14 mouse cellular contexts compared by ENCODE assay signal in genomic region chr19:42384981-42385598, GRCm38 (mm10). TPM values are rescaled to one million over a fixed set of nuclear protein-coding genes. Genes with fewer than 3 reads are reported as not detected.
DNase-seq lines count a peak whose midpoint lies in the region; ATAC-seq lines count a peak whose summit lies in the region.
"Had no signal": no experiment of that assay in that cellular context is flagged by ENCODE, and none has a peak within 500 bp of the region (broad histone marks: within the 10 kb centered on the region; RNA-seq: fewer than 3 reads in every experiment).

No protein-coding gene starts in this region.

- H3K4me1 ChIP-seq in heart, embryonic 11.5 days (ENCODE audit: control insufficient read depth, insufficient read depth, low read length): 0 out of 2 replicates have a peak, but pooled peaks cover 5% of the 10 kb centered on the region
- H3K4me1 ChIP-seq in forebrain, embryonic 16.5 days (replicated peaks; ENCODE audit: control insufficient read depth, insufficient read depth, low read length): peaks cover 22% of the 10 kb centered on the region
- H3K4me1 ChIP-seq in midbrain, embryonic 12.5 days: peaks cover 28% of the 10 kb centered on the region
- H3K4me1 ChIP-seq in kidney, embryonic 15.5 days: peaks cover 11% of the 10 kb centered on the region; the same call in 1 of the 2 replicates
- H3K4me1 ChIP-seq in liver, embryonic 11.5 days (replicated peaks; ENCODE audit: control insufficient read depth, insufficient read depth, low read length): no peaks in the 10 kb centered on the region

- H3K4me3 ChIP-seq in heart, embryonic 11.5 days (ENCODE audit: low read depth, low read length): no peak overlapping the region
- H3K4me3 ChIP-seq in forebrain, embryonic 16.5 days (replicated peaks; ENCODE audit: low read length): no peak overlapping the region
- peak overlapping the region; percentile 5; the same call in 1 of the 2 replicates for H3K4me3 ChIP-seq in midbrain, embryonic 12.5 days
- H3K4me3 ChIP-seq in kidney, embryonic 15.5 days (replicated peaks): no peak overlapping the region
- H3K4me3 ChIP-seq in liver, embryonic 11.5 days (ENCODE audit: low read depth, low read length): no peak overlapping the region
- H3K4me3 ChIP-seq: limb, embryonic 12.5 days had no signal

- intact Hi-C loops in heart, postnatal 10 days (cut with DNase I): no loop called here

- 16% methylated on average over 15 of the region's 15 CpGs for WGBS in heart, embryonic 11.5 days (ENCODE audit: insufficient replicate concordance)
- 6% methylated on average over 15 of the region's 15 CpGs for WGBS in forebrain, embryonic 16.5 days
- 9% methylated on average over 15 of the region's 15 CpGs for WGBS in midbrain, embryonic 12.5 days
- WGBS in kidney, embryonic 15.5 days: 20% methylated on average over 15 of the region's 15 CpGs
- WGBS in liver, embryonic 11.5 days: 25% methylated on average over 15 of the region's 15 CpGs

- no peak overlapping the region for H3K9ac ChIP-seq in heart, embryonic 11.5 days (ENCODE audit: low read depth, low read length)
- peak overlapping the region; percentile 34; the same call in 1 of the 2 replicates for H3K9ac ChIP-seq in forebrain, embryonic 16.5 days (replicated peaks; ENCODE audit: low read depth, low read length)
- no peak overlapping the region for H3K9ac ChIP-seq in midbrain, embryonic 12.5 days (replicated peaks)
- H3K9ac ChIP-seq in kidney, embryonic 15.5 days: no peak overlapping the region
- no peak overlapping the region for H3K9ac ChIP-seq in liver, embryonic 11.5 days (ENCODE audit: low read depth, low read length)
- H3K9ac ChIP-seq: limb, embryonic 12.5 days had no signal

- peaks cover 51% of the 10 kb centered on the region for H3K27me3 ChIP-seq in heart, embryonic 11.5 days (ENCODE audit: control insufficient read depth, insufficient read depth, low read length)
- no peaks in the 10 kb centered on the region; the same call in 1 of the 2 replicates for H3K27me3 ChIP-seq in forebrain, embryonic 16.5 days (replicated peaks; ENCODE audit: control insufficient read depth, insufficient read depth, low read length)
- peaks cover 27% of the 10 kb centered on the region for H3K27me3 ChIP-seq in midbrain, embryonic 12.5 days
- H3K27me3 ChIP-seq in kidney, embryonic 15.5 days: peaks cover 55% of the 10 kb centered on the region
- peaks cover 32% of the 10 kb centered on the region for H3K27me3 ChIP-seq in liver, embryonic 11.5 days (replicated peaks; ENCODE audit: control insufficient read depth, insufficient read depth, low read length)

- no peak for DNase-seq in heart, postnatal 10 days
- no peak for DNase-seq in thymus, postnatal 25 days
- DNase-seq in liver, embryonic 11.5 days (ENCODE audit: low spot score): no peak
- DNase-seq: adrenal gland, postnatal 10 days; B cell, adult 2 months; kidney, adult 9 months; lung, adult 2 months had no signal

- H3K9me3 ChIP-seq in heart, embryonic 11.5 days (replicated peaks; ENCODE audit: control insufficient read depth, low read length): no peaks in the 10 kb centered on the region
- H3K9me3 ChIP-seq in forebrain, embryonic 16.5 days (ENCODE audit: control insufficient read depth, low read length): no peaks in the 10 kb centered on the region
- H3K9me3 ChIP-seq in midbrain, embryonic 12.5 days: no peaks in the 10 kb centered on the region
- H3K9me3 ChIP-seq in kidney, embryonic 15.5 days (replicated peaks): no peaks in the 10 kb centered on the region
- H3K9me3 ChIP-seq in liver, embryonic 11.5 days (ENCODE audit: control insufficient read depth, low read length): no peaks in the 10 kb centered on the region
- H3K9me3 ChIP-seq: limb, embryonic 12.5 days had no signal

- no peaks in the 10 kb centered on the region for H3K36me3 ChIP-seq in heart, embryonic 11.5 days (ENCODE audit: control insufficient read depth, insufficient read depth, low read length)
- H3K36me3 ChIP-seq in forebrain, embryonic 16.5 days (ENCODE audit: control insufficient read depth, insufficient read depth): no peaks in the 10 kb centered on the region
- H3K36me3 ChIP-seq in midbrain, embryonic 12.5 days: no peaks in the 10 kb centered on the region
- H3K36me3 ChIP-seq in kidney, embryonic 15.5 days: no peaks in the 10 kb centered on the region
- no peaks in the 10 kb centered on the region for H3K36me3 ChIP-seq in liver, embryonic 11.5 days (ENCODE audit: control insufficient read depth, insufficient read depth, low read length)
- H3K36me3 ChIP-seq: limb, embryonic 12.5 days had no signal

- ATAC-seq in heart, embryonic 11.5 days (replicated peaks; ENCODE audit: insufficient number of reproducible peaks, low FRiP score, low TSS enrichment): no peak
- ATAC-seq in forebrain, embryonic 16.5 days: peak; percentile 22; the same call in 1 of the 2 replicates
- ATAC-seq in midbrain, embryonic 12.5 days (ENCODE audit: low FRiP score, low read depth): peak; percentile 39; the same call in 1 of the 2 replicates
- no peak for ATAC-seq in kidney, embryonic 15.5 days (replicated peaks; ENCODE audit: low FRiP score)
- ATAC-seq in liver, embryonic 11.5 days (replicated peaks; ENCODE audit: low FRiP score): no peak
- no peak for ATAC-seq in megakaryocyte, adult 5-6 weeks (ENCODE audit: poor library complexity, severe bottlenecking)

- 0 out of 2 replicates have a peak overlapping the region, but pooled peaks have one; percentile 7 for H3K4me2 ChIP-seq in heart, embryonic 11.5 days
- H3K4me2 ChIP-seq in forebrain, embryonic 16.5 days (ENCODE audit: low read length): peak overlapping the region; percentile 34
- peak overlapping the region; percentile 41 for H3K4me2 ChIP-seq in midbrain, embryonic 12.5 days (replicated peaks)
- no peak overlapping the region for H3K4me2 ChIP-seq in kidney, embryonic 15.5 days
- H3K4me2 ChIP-seq in liver, embryonic 11.5 days: no peak overlapping the region
- H3K4me2 ChIP-seq: limb, embryonic 12.5 days had no signal

- no peak overlapping the region for H3K27ac ChIP-seq in heart, embryonic 11.5 days (ENCODE audit: low read depth, low read length)
- H3K27ac ChIP-seq in forebrain, embryonic 16.5 days (ENCODE audit: low read length): no peak overlapping the region
- H3K27ac ChIP-seq in midbrain, embryonic 12.5 days (replicated peaks): no peak overlapping the region
- no peak overlapping the region for H3K27ac ChIP-seq in kidney, embryonic 15.5 days
- H3K27ac ChIP-seq in liver, embryonic 11.5 days (ENCODE audit: low read depth, low read length): no peak overlapping the region
- H3K27ac ChIP-seq: limb, embryonic 12.5 days had no signal

RNA-seq across cellular contexts. Expression of gene Crtac1, which starts 46.5 kb away (rescaled TPM):
- polyA plus RNA-seq in heart, embryonic 11.5 days (2014; fragmentation: Nextera tagmentation; extraction: Ambion mirVana): 0.23 and 0.46 TPM in 2 replicates
- under 1 TPM; 0.26 to 0.27 TPM for total RNA-seq in heart, postnatal 10 days (2021)
- polyA plus RNA-seq in forebrain, embryonic 16.5 days (2015; fragmentation: Nextera tagmentation; extraction: Ambion mirVana): 17.1 and 24.3 TPM in 2 replicates
- 8.1 TPM in 2 replicates for polyA plus RNA-seq in midbrain, embryonic 12.5 days (2016; fragmentation: Nextera tagmentation; extraction: Ambion mirVana)
- 5.8 and 7.0 TPM in 2 replicates for polyA plus RNA-seq in kidney, embryonic 15.5 days (2015; fragmentation: Nextera tagmentation; extraction: Ambion mirVana)
- polyA plus RNA-seq in liver, embryonic 11.5 days (2014; fragmentation: Nextera tagmentation; extraction: Ambion mirVana): 0.06 and 0.10 TPM in 2 replicates
- 1.2 and 2.6 TPM in 2 replicates for total RNA-seq in megakaryocyte, adult 5-6 weeks (2015)
- not detected in 2 replicates for total RNA-seq in megakaryocyte, adult 5-6 weeks (2017)
- polyA plus RNA-seq: spleen, adult 2 months had no signal

Comparison
In these comparisons a context has a peak if more than half of its experiments do, and no peak if none do; other contexts are left out.
1. ATAC-seq: peak in forebrain, embryonic 16.5 days (single experiment) and midbrain, embryonic 12.5 days (single experiment); none in heart, embryonic 11.5 days (single experiment), kidney, embryonic 15.5 days (single experiment), liver, embryonic 11.5 days (single experiment) and megakaryocyte, adult 5-6 weeks (single experiment).
2. H3K4me2 ChIP-seq: peak in heart, embryonic 11.5 days (single experiment), forebrain, embryonic 16.5 days (single experiment) and midbrain, embryonic 12.5 days (single experiment); none in kidney, embryonic 15.5 days (single experiment) and liver, embryonic 11.5 days (single experiment).